Mouse (Mus musculus) hindbrain, embryonic 16.5 days (tissue): Measurements from ENCODE around the gene Spats2l. TPM values are rescaled to one million over a fixed set of nuclear protein-coding genes. Genes with fewer than 3 reads are reported as not detected.

Source experiments
- ATAC-seq: fragments of 200-750 bp; cut with Nextera tagmentation; 2 replicates; pipeline ENCODE4 v1.8.0; 2017; ENCODE audit warnings: moderate TSS enrichment, moderate library complexity
- H3K27ac ChIP-seq: fragments of 300-500 bp; sonication (generic); 2 replicates; pipeline ENCODE4 v1.5.1; 2014; ENCODE audit warnings: low read depth, mild to moderate bottlenecking, control low read depth, low read length, moderate library complexity
- H3K27me3 ChIP-seq: fragments of 300-500 bp; sonication (generic); replicated peaks from 2 replicates; pipeline ENCODE4 v1.6.1; 2014; ENCODE audit warnings: low read length; ENCODE audit not compliant: control insufficient read depth, insufficient read depth
- H3K36me3 ChIP-seq: fragments of 300-500 bp; sonication (generic); 2 replicates; pipeline ENCODE4 v1.6.1; 2014; ENCODE audit warnings: mild to moderate bottlenecking, low read length, moderate library complexity, mixed read lengths; ENCODE audit not compliant: control insufficient read depth, insufficient read depth
- H3K4me1 ChIP-seq: fragments of 300-500 bp; sonication (generic); 2 replicates; pipeline ENCODE4 v1.6.1; 2014; ENCODE audit warnings: low read depth, low read length; ENCODE audit not compliant: control insufficient read depth, insufficient read depth
- H3K4me2 ChIP-seq: fragments of 300-500 bp; sonication (generic); 2 replicates; pipeline ENCODE4 v1.6.1; 2014; ENCODE audit warnings: mild to moderate bottlenecking, low read length, control low read depth, moderate library complexity
- H3K4me3 ChIP-seq: fragments of 300-500 bp; sonication (generic); 2 replicates; pipeline ENCODE4 v1.5.1; 2014; ENCODE audit warnings: mild to moderate bottlenecking, low read length, control low read depth, moderate library complexity
- H3K9ac ChIP-seq: fragments of 300-500 bp; sonication (generic); 2 replicates; pipeline ENCODE4 v1.6.1; 2014; ENCODE audit warnings: low read depth, mild to moderate bottlenecking, control low read depth, low read length, moderate library complexity
- H3K9me3 ChIP-seq: fragments of 300-500 bp; sonication (generic); 2 replicates; pipeline ENCODE4 v1.6.1; 2014; ENCODE audit warnings: mild to moderate bottlenecking, low read length, moderate library complexity; ENCODE audit not compliant: control insufficient read depth
- WGBS: fragments of 180-500 bp; shearing (Covaris S2); extraction: QIAGEN DNeasy Blood & Tissue Kit; methylation state at CpG from one replicate; pipeline ENCODE4 v1.1.7; 2014; 5-methylcytosine and 5-hydroxymethylcytosine counted together
- polyA plus RNA-seq: library from polyadenylated mRNA; unstranded; fragments of >200 nt; fragmentation: Nextera tagmentation; extraction: Ambion mirVana; gene quantifications from 2 replicates; pipeline ENCODE4 v1.2.1, GENCODE M21; 2015

Spats2l gene
- polyA plus RNA-seq, 1 experiment from 2014 or later: 89.1 TPM

- no peaks in the 10 kb centered on the region for H3K36me3 ChIP-seq
- no peak for ATAC-seq
- 84% methylated on average over 6 of the region's 6 CpGs for WGBS
Observed at GRCm38 (mm10) chr1:57839863-57840262, 65.9 kb downstream of the Spats2l start.

GRCm38 (mm10) chr1:57845054-57845722 is 71.2 kb downstream of the Spats2l start:
- Histone ChIP-seq H3K4me2 (no peak overlapping the region), H3K27ac (no peak overlapping the region), H3K9me3 (no peaks in the 10 kb centered on the region), H3K36me3 (no peaks in the 10 kb centered on the region), H3K4me1 (peaks cover 10% of the 10 kb centered on the region), H3K9ac (no peak overlapping the region), H3K27me3 (no peaks in the 10 kb centered on the region), H3K4me3 (no peak overlapping the region)
- ATAC-seq: no peak
- WGBS: 84% methylated on average over 9 of the region's 9 CpGs

More at GRCm38 (mm10) chr1:57839863-57840262, 65.9 kb downstream of the Spats2l start:
- H3K27ac ChIP-seq: no peak overlapping the region
- no peak overlapping the region for H3K4me2 ChIP-seq
- no peak overlapping the region for H3K9ac ChIP-seq
- H3K4me1 ChIP-seq: no peaks in the 10 kb centered on the region
- H3K4me3 ChIP-seq: no peak overlapping the region
- H3K27me3 ChIP-seq: no peaks in the 10 kb centered on the region
- no peaks in the 10 kb centered on the region for H3K9me3 ChIP-seq

DNA sequence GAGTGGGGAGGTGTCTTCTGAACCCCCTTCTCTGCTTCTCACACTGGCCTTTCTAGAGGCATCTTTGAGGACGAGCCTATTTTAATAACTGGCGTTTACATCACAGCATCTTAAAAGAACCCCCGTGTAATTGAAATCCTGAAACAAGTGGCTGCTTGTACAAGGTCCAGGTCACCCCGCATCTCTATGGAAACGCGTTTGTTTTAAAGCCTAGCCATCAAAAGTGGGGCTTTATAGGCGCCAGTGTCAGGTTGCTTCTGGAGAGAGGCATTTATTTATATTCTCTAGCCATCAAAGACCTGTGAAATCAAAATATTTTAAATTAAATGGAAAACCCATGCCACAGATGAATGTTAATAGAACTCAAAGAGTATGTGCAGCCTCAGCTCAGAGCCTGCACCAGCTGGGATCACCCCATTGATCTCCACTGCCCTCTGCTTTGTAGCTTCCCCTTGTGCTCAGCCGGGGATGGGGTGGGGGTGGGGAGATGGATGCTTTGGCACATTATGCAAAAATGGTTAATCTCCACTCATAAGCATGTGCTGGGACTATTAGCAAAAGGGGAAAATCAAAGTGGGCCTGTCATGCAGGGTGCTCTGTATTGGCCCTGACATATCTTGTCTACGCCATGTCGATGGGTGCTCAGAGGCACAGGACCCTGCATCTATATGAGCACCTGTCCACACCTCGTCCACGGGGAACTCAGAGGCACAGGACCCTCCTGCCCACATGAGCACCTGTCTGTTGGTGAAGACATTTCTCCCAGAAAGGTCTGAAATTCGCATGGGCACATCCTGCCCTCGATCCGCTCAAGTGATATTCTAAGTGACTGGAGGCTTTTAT is 73.1 kb downstream of the Spats2l start:
- peaks cover 10% of the 10 kb centered on the region for H3K4me1 ChIP-seq
- no peaks in the 10 kb centered on the region for H3K27me3 ChIP-seq
- WGBS: 28% methylated on average over 15 of the region's 15 CpGs
- no peaks in the 10 kb centered on the region for H3K36me3 ChIP-seq
- peak; percentile 62; the same call in 1 of the 2 replicates for ATAC-seq
- no peak overlapping the region for H3K9ac ChIP-seq
- no peak overlapping the region for H3K4me3 ChIP-seq
- H3K27ac ChIP-seq: 0 out of 2 replicates have a peak overlapping the region, but pooled peaks have one; percentile 29
- H3K4me2 ChIP-seq: no peak overlapping the region
- H3K9me3 ChIP-seq: no peaks in the 10 kb centered on the region

DNA sequence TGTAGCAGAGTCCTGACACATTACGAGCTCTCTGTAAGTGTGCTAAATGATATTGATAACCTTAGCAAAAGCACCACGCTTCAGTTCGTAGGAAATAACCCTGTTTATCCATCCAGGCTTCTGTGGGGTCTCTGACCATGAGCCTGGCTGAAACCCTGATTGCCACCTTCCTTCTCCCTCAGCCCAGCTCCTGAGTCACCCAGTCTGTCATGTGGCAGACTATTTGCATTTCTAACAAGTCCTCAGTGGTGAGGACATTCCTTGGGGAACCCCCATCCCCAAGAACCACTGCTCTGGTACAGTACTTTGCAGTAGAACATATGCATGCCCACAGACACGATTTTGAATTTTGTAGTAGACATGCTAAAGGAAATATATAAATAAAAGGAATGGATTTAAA is 75.1 kb downstream of the Spats2l start:
- WGBS: 84% methylated on average over 4 of the region's 4 CpGs
- H3K9ac ChIP-seq: no peak overlapping the region
- H3K4me2 ChIP-seq: no peak overlapping the region
- no peaks in the 10 kb centered on the region for H3K9me3 ChIP-seq
- no peak overlapping the region for H3K4me3 ChIP-seq
- H3K27me3 ChIP-seq: no peaks in the 10 kb centered on the region
- ATAC-seq: no peak
- peaks cover 12% of the 10 kb centered on the region for H3K4me1 ChIP-seq
- no peaks in the 10 kb centered on the region for H3K36me3 ChIP-seq
- no peak overlapping the region for H3K27ac ChIP-seq

DNA sequence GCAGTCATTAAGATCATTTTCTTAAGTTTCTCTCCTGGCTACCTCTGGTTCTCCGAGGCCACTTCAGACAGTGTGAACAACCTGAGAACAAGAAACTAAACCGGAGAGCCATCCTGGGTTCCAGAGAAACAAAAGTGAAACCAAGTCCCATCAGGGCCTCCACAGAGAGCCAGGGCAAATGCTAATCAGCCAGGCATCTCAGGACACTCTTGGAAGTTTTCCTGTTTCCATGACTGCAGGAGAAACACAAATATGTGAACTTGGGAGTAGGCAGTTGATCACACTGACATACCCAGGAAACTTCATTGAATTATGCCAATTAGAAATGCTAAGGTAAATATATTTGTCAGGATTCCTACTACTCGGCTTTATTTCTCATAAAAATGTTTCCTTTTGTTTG is 76.0 kb downstream of the Spats2l start:
- peak; percentile 52; the same call in 1 of the 2 replicates for ATAC-seq
- no peak overlapping the region for H3K4me3 ChIP-seq
- no peaks in the 10 kb centered on the region for H3K9me3 ChIP-seq
- no peaks in the 10 kb centered on the region for H3K27me3 ChIP-seq
- peaks cover 12% of the 10 kb centered on the region for H3K4me1 ChIP-seq
- H3K4me2 ChIP-seq: no peak overlapping the region
- 27% methylated on average over 3 of the region's 3 CpGs for WGBS
- no peak overlapping the region for H3K27ac ChIP-seq
- no peak overlapping the region for H3K9ac ChIP-seq
- H3K36me3 ChIP-seq: no peaks in the 10 kb centered on the region

DNA sequence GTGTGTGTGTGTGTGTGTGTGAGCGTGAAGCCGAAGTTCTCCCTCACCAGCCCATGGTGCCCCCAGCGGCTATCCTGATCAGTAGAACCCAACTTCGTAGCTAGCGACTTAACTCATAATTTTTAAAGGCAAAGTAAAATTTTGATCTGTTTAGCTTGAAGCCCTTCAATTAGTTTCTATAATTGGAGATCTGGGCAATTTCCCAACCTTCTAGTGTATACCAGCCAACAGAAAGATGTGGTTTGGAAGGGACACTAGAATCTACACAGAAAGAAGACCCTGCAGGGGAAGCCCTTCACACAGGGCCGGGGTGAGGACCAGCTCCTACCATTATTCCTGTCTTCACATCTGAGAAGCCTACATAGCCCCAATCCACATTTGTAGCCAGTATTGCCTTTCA is 77.9 kb downstream of the Spats2l start:
- no peak for ATAC-seq
- Histone ChIP-seq H3K9me3 (no peaks in the 10 kb centered on the region), H3K27ac (no peak overlapping the region), H3K9ac (no peak overlapping the region), H3K36me3 (no peaks in the 10 kb centered on the region), H3K27me3 (no peaks in the 10 kb centered on the region), H3K4me2 (no peak overlapping the region), H3K4me1 (peaks cover 11% of the 10 kb centered on the region), H3K4me3 (no peak overlapping the region)
- 86% methylated on average over 6 of the region's 6 CpGs for WGBS

DNA sequence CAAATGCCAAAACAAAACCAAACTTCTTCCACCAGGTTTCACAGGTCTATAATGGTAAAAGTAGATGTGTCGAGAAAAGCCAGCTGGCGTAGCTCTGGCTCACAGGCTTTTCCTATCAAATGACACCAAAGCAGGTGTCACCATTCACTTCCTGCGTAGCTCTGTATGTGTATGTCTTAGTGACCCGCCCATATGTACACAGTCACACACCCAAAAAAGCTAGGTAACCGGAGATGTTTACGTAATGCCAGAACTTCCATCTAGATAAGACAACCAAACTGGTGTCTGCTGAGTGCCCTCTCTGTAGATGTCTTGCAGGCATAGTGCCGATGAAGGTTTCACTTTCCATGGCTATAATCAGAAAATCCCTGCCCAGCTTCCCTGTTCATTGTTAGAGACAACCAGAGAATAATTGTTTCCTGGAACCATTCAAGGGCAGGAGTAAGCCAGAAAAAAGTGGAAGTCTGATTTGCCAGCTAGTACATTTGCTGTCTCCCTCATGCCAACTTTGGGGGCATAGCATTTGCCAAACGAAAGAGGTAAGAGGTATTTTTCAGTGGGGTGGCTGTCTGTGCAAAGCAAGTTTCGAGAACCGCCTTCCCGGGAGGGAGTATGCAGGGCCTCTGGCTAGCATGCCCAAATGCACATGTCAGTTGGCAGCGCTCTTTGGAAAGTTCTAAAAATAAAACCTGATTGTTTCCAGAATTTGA is 78.8 kb downstream of the Spats2l start:
- Histone ChIP-seq H3K4me3 (no peak overlapping the region), H3K9me3 (no peaks in the 10 kb centered on the region), H3K9ac (no peak overlapping the region), H3K4me2 (no peak overlapping the region), H3K36me3 (no peaks in the 10 kb centered on the region), H3K27ac (no peak overlapping the region), H3K4me1 (peaks cover 3% of the 10 kb centered on the region), H3K27me3 (no peaks in the 10 kb centered on the region)
- ATAC-seq: no peak
- WGBS: 78% methylated on average over 12 of the region's 12 CpGs

DNA sequence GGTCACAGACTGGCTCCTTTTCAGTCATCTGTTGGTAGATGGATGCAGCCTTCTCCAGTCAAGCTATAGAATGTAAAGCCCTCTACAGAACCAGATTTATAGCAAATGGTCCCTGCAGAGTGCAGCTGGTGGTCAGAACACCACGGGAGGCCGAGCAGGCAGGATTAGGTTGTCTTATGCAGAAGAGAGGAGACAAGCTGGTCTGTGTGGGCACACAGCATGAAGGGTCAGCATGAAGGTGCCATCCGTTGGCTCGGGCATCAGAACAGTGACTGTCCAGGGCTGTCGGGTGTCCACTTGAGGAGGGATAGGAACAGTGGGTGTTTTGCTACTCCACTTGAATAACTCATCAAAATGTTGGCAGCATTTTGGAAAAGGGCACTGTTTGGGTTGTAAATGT is 83.8 kb downstream of the Spats2l start:
- 41% methylated on average over 5 of the region's 5 CpGs for WGBS
- Histone ChIP-seq H3K4me1 (peaks cover 7% of the 10 kb centered on the region), H3K27ac (no peak overlapping the region), H3K9me3 (no peaks in the 10 kb centered on the region), H3K36me3 (no peaks in the 10 kb centered on the region), H3K4me3 (no peak overlapping the region), H3K9ac (no peak overlapping the region), H3K4me2 (no peak overlapping the region), H3K27me3 (no peaks in the 10 kb centered on the region)
- ATAC-seq: peak; percentile 56

DNA sequence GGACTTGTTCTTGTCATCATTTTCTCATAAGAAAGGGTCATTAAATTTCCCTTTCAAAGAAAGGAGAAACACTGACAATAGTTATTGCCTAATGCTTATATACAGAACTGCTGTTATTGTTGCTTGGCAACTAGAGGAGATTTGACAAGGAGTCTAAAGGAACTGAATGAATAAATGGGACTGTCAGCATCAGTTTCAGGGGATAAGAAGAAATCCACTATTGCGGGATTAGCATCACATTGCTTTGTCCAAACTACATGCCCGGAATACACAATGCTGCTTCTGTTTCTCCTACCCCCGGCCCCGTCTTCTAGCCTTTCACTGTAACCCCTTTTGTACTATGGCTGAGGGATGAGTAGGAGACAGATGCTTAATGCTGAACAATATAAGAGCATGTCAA is 88.1 kb downstream of the Spats2l start:
- H3K36me3 ChIP-seq: 0 out of 2 replicates have a peak, but pooled peaks cover 3% of the 10 kb centered on the region
- H3K27me3 ChIP-seq: no peaks in the 10 kb centered on the region
- peaks cover 5% of the 10 kb centered on the region for H3K4me1 ChIP-seq
- peak overlapping the region; percentile 17; the same call in 1 of the 2 replicates for H3K27ac ChIP-seq
- no peak overlapping the region for H3K4me3 ChIP-seq
- H3K9ac ChIP-seq: no peak overlapping the region
- no peak overlapping the region for H3K4me2 ChIP-seq
- 12% methylated on average over 4 of the region's 4 CpGs for WGBS
- H3K9me3 ChIP-seq: no peaks in the 10 kb centered on the region
- ATAC-seq: peak; percentile 82
